Mouse (Mus musculus): ENCODE results near the gene Lbx2.
A peak's percentile ranks its signal among the peaks of the same experiment; 100 is the strongest.

DNA sequence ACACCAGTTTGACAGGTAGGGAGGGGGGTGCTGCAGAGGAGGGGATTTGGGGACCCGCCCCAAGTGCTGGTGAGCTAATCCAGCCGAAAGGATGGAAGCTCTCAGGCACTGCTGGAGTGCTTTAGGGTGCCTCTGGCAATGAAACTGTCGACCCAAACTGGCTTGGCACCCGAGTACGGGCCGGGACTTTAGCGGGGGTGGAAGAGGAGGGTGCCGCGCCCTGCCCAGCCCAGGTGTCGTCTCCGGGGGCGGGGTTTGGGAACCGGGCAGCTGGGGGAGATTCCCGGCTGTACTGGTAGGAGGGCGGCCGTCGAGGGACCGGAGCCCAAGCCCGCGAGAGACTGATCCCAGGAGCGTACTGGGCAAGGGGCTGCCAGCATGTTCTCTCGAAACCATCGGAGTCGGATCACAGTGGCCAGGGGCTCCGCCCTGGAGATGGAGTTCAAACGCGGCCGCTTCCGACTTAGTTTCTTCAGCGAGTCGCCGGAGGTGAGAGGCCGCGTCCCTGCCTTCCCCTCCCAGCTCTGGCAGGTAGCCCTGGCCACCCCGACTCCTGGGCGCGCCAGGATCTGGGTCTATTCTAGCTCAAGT, 49.5 kb downstream of the Lbx2 start:
- TF ChIP-seq POLR2A (IDR thresholded peaks at IDR 0.05; ENCODE audit: insufficient read length, low read depth): peak; percentile 70
- no peak for TF ChIP-seq USF1 (IDR thresholded peaks at IDR 0.05; ENCODE audit: low read depth)
- no peak for TF ChIP-seq TCF12 (IDR thresholded peaks at IDR 0.05; ENCODE audit: insufficient read depth, poor library complexity, severe bottlenecking)
- no peak for TF ChIP-seq MAX (IDR thresholded peaks at IDR 0.05; ENCODE audit: low read depth)
- TF ChIP-seq CEBPB (IDR thresholded peaks at IDR 0.05; ENCODE audit: insufficient read depth, poor library complexity, severe bottlenecking): no peak
- no peak for TF ChIP-seq SRF (IDR thresholded peaks at IDR 0.05; ENCODE audit: control insufficient read depth, insufficient read length, low read depth)
- TF ChIP-seq MYOD1 (IDR thresholded peaks at IDR 0.05; ENCODE audit: control insufficient read depth in 1 of 3, insufficient read length in 2 of 3, low read depth in 2 of 3): peak in 1 of 3 experiments; percentile 62
- TF ChIP-seq REST (IDR thresholded peaks at IDR 0.05; ENCODE audit: insufficient read depth, insufficient read length): no peak
- TF ChIP-seq MYOG (IDR thresholded peaks at IDR 0.05; ENCODE audit: control insufficient read depth in 1 of 3, insufficient read depth in 1 of 3, insufficient read length in 2 of 3, low read depth in 2 of 3): peak in 1 of 3 experiments; percentile 57
- TF ChIP-seq E2F4 (IDR thresholded peaks at IDR 0.05; ENCODE audit: insufficient read depth): no peak
- TF ChIP-seq TCF3 (IDR thresholded peaks at IDR 0.05; ENCODE audit: insufficient read length, low read depth): no peak
- TF ChIP-seq POLR2AphosphoS2 (IDR thresholded peaks at IDR 0.05; ENCODE audit: insufficient read length, low read depth): peak; percentile 74
